Mouse (Mus musculus): ENCODE results near the gene Apba2. TPM values are rescaled to one million over a fixed set of nuclear protein-coding genes. Genes with fewer than 3 reads are reported as not detected.

Apba2 gene
- polyA plus RNA-seq, 1 experiment from 2014 or later, result 178 TPM

- 85% methylated on average over 3 of the region's 3 CpGs for WGBS
- H3K27me3 ChIP-seq (replicated peaks), result no peaks in the 10 kb centered on the region
- H3K36me3 ChIP-seq, result no peaks in the 10 kb centered on the region
- H3K4me1 ChIP-seq, result peaks cover 13% of the 10 kb centered on the region; the same call in 1 of the 2 replicates
- H3K4me2 ChIP-seq, result no peak overlapping the region
- H3K9ac ChIP-seq (replicated peaks), result no peak overlapping the region
- no peak overlapping the region for H3K27ac ChIP-seq (replicated peaks)
- H3K4me3 ChIP-seq (replicated peaks), result no peak overlapping the region
- no peak for ATAC-seq (ENCODE audit: low FRiP score)
- H3K9me3 ChIP-seq (replicated peaks), result no peaks in the 10 kb centered on the region
These were observed 162.1 kb downstream of the Apba2 start for GRCm38 (mm10) chr7:64663600-64663999.

- no peaks in the 10 kb centered on the region for H3K9me3 ChIP-seq (replicated peaks)
- peaks cover 3% of the 10 kb centered on the region; the same call in 1 of the 2 replicates for H3K4me1 ChIP-seq
- no peak overlapping the region for H3K4me2 ChIP-seq
- H3K9ac ChIP-seq (replicated peaks), result no peak overlapping the region
- WGBS, result 59% methylated on average over 7 of the region's 7 CpGs
- H3K36me3 ChIP-seq, result no peaks in the 10 kb centered on the region
- H3K27me3 ChIP-seq (replicated peaks), result no peaks in the 10 kb centered on the region
- no peak overlapping the region for H3K4me3 ChIP-seq (replicated peaks)
- ATAC-seq (ENCODE audit: low FRiP score), result no peak
- no peak overlapping the region for H3K27ac ChIP-seq (replicated peaks)
These were observed 163.6 kb downstream of the Apba2 start for GRCm38 (mm10) chr7:64665120-64665519.

DNA sequence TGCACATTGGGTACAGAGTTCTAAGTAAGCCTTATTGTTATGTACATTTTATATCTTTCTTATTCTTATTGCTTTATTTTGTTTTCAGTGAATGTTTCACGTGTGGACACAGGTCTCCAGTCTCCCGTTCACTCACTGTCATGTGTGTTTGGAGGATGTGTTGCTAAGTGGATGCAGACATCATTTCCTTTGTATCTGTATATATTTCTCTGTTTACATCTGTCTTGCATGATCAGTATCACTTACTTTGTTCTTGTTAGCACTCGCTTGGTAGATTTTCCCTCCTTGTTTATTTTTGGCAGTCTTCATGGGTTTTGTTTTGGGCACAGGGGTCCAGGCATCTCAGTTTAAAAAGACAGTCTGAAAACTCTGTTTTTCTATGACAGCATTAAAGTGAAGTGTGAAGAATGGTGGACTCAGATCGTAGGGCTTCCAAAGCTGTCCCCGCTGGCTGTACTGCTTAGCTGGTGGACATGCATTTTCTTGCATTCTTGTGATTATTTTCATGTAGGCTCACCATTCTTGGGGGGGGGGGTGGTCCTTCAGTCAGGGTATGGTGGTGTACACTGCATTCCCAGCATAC, 164.3 kb downstream of the Apba2 start:
- Histone ChIP-seq H3K9me3 (replicated peaks) (no peaks in the 10 kb centered on the region), H3K4me1 (peaks cover 3% of the 10 kb centered on the region; the same call in 1 of the 2 replicates), H3K27ac (replicated peaks) (no peak overlapping the region), H3K36me3 (no peaks in the 10 kb centered on the region), H3K4me2 (no peak overlapping the region), H3K9ac (replicated peaks) (no peak overlapping the region), H3K27me3 (replicated peaks) (no peaks in the 10 kb centered on the region), H3K4me3 (replicated peaks) (no peak overlapping the region)
- no peak for ATAC-seq (ENCODE audit: low FRiP score)
- WGBS, result 91% methylated on average over 5 of the region's 5 CpGs

- Histone ChIP-seq H3K9ac (replicated peaks) (no peak overlapping the region), H3K4me3 (replicated peaks) (no peak overlapping the region), H3K9me3 (replicated peaks) (no peaks in the 10 kb centered on the region), H3K4me2 (no peak overlapping the region), H3K27me3 (replicated peaks) (no peaks in the 10 kb centered on the region), H3K4me1 (peaks cover 3% of the 10 kb centered on the region; the same call in 1 of the 2 replicates), H3K27ac (replicated peaks) (no peak overlapping the region), H3K36me3 (no peaks in the 10 kb centered on the region)
- 95% methylated on average over 4 of the region's 4 CpGs for WGBS
- ATAC-seq (ENCODE audit: low FRiP score), result no peak
These were observed 166.5 kb downstream of the Apba2 start for GRCm38 (mm10) chr7:64667959-64668358.

DNA sequence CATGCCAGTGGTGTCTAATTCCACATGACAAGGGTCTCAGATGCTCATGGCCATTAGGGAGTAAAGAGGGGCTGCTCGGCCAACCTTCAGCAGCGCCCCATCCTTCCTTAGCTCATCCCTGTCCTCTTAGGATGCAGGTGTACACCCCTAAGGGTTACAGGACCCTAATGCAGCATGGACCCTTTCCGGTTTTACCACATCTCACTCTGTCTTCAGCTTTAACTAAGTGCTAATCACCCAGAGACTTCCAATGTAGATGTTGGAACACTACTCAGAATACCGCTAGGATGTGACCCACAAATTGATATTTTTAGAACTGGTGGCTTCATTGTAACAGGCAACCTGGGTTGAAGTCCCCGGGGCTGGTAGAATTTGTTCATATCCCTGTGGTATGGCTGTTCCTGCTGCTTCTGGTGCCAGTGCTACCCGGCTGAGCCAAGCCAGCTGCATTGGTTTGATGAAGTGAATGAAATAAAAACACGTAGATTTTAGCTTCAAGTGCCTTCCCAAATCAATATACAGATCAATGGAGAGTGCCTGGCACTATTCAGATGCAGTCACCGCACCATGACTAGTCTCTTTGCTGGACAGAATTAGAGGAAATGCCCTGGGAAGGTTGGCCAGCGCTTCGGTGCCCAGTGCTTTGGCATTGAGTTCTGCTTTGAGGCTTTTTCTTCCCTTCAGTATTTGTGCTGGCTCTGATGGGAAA, 178.4 kb downstream of the Apba2 start:
- Histone ChIP-seq H3K9me3 (replicated peaks) (no peaks in the 10 kb centered on the region), H3K27ac (replicated peaks) (no peak overlapping the region), H3K4me1 (peaks cover 5% of the 10 kb centered on the region; the same call in 1 of the 2 replicates), H3K9ac (replicated peaks) (no peak overlapping the region), H3K27me3 (replicated peaks) (no peaks in the 10 kb centered on the region), H3K4me3 (replicated peaks) (no peak overlapping the region), H3K36me3 (no peaks in the 10 kb centered on the region), H3K4me2 (no peak overlapping the region)
- no peak for ATAC-seq (ENCODE audit: low FRiP score)
- 87% methylated on average over 10 of the region's 10 CpGs for WGBS

GRCm38 (mm10) chr7:64684893-64685292, 183.4 kb downstream of the Apba2 start:
- no peaks in the 10 kb centered on the region for H3K27me3 ChIP-seq (replicated peaks)
- H3K9me3 ChIP-seq (replicated peaks), result no peaks in the 10 kb centered on the region
- peaks cover 19% of the 10 kb centered on the region for H3K4me1 ChIP-seq
- no peak overlapping the region for H3K9ac ChIP-seq (replicated peaks)
- no peak for ATAC-seq (ENCODE audit: low FRiP score)
- H3K27ac ChIP-seq (replicated peaks), result no peak overlapping the region
- WGBS, result 63% methylated on average over 4 of the region's 4 CpGs
- no peak overlapping the region for H3K4me2 ChIP-seq
- no peaks in the 10 kb centered on the region for H3K36me3 ChIP-seq
- no peak overlapping the region for H3K4me3 ChIP-seq (replicated peaks)

GRCm38 (mm10) chr7:64688115-64688817, 186.8 kb downstream of the Apba2 start:
- peak; percentile 74; the same call in 1 of the 2 replicates for ATAC-seq (ENCODE audit: low FRiP score)
- H3K27me3 ChIP-seq (replicated peaks), result no peaks in the 10 kb centered on the region
- H3K36me3 ChIP-seq, result no peaks in the 10 kb centered on the region
- peaks cover 19% of the 10 kb centered on the region for H3K4me1 ChIP-seq
- H3K9me3 ChIP-seq (replicated peaks), result no peaks in the 10 kb centered on the region
- H3K27ac ChIP-seq (replicated peaks), result peak overlapping the region; percentile 56
- H3K4me3 ChIP-seq (replicated peaks), result no peak overlapping the region
- H3K4me2 ChIP-seq, result peak overlapping the region; percentile 15; the same call in 1 of the 2 replicates
- H3K9ac ChIP-seq (replicated peaks), result no peak overlapping the region
- WGBS, result 17% methylated on average over 14 of the region's 14 CpGs

DNA sequence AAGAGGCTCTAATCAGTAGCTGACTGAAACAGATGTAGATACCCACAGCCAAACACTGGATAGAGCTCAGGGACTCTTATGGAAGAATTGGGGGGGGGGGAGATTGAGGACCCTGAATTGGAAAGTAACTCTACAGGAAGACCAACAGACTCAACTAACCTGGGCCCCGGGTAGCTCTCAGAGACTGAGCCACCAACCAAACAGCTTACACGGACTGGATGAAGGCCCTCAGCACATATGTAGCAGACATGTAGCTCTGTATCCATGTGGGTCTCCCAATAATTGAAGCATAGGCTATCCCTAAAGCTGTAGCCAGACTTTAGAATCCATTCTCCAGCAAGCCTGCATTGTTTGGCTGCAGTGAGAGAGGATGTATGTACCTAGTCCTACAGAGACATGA, 190.3 kb downstream of the Apba2 start:
- Histone ChIP-seq H3K4me1 (peaks cover 25% of the 10 kb centered on the region), H3K36me3 (no peaks in the 10 kb centered on the region; the same call in 1 of the 2 replicates), H3K4me3 (replicated peaks) (no peak overlapping the region), H3K9me3 (replicated peaks) (no peaks in the 10 kb centered on the region), H3K27ac (replicated peaks) (no peak overlapping the region), H3K4me2 (no peak overlapping the region), H3K9ac (replicated peaks) (no peak overlapping the region), H3K27me3 (replicated peaks) (no peaks in the 10 kb centered on the region)
- 96% methylated on average over 2 of the region's 2 CpGs for WGBS
- no peak for ATAC-seq (ENCODE audit: low FRiP score)

DNA sequence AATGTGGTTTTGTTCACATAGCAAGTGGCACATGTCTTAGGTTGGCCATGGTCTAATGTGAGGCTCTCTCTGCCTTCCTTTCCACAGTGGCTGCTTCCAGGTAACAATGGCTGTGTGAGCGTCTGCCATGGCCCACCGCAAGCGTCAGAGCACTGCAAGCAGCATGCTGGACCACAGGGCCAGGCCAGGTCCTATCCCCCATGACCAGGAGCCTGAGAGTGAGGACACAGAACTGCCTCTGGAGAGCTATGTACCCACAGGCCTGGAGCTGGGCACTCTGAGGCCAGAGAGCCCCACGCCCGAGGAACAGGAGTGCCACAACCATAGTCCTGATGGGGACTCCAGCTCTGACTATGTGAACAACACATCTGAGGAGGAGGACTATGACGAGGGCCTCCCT, 193.4 kb downstream of the Apba2 start:
- no peaks in the 10 kb centered on the region for H3K9me3 ChIP-seq (replicated peaks)
- no peak overlapping the region for H3K4me2 ChIP-seq
- H3K9ac ChIP-seq (replicated peaks), result no peak overlapping the region
- 93% methylated on average over 6 of the region's 6 CpGs for WGBS
- H3K36me3 ChIP-seq, result no peaks in the 10 kb centered on the region; the same call in 1 of the 2 replicates
- peaks cover 40% of the 10 kb centered on the region for H3K4me1 ChIP-seq
- H3K27ac ChIP-seq (replicated peaks), result no peak overlapping the region
- H3K27me3 ChIP-seq (replicated peaks), result no peaks in the 10 kb centered on the region
- ATAC-seq (ENCODE audit: low FRiP score), result no peak
- no peak overlapping the region for H3K4me3 ChIP-seq (replicated peaks)

DNA sequence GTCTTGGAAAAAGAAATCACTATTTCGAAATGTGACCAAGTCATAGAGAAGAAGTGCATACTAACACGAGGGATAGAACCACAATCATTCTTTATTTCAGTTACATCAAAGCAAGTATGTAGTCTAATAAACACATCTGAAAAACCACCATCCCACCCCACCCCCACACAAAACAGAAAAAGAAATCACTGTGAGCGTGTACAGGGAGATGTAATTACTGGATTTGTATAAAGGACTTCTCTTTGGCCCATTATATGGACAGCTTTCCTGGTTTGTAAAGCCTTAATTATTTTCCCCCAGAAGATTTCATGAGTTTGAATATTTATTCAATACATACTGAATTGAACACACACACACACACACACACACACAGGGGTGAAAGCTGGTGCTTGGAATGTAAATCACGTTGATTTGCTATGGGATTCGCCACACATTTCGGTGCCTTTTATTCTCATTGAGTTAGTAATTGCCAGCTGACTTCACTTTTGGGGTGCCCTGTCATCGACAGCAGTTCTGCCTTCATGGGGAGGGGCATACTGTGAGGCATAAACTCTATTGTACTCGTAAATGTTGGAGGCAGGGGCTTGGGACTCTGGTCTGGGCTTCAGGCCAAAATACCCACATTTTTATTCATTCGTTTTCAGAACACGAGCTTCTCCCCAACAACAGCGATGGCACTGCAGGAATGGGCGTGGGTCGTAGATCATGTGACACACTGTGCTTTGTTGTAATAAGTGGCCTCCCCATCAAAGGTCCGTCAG, 195.2 kb downstream of the Apba2 start:
- Histone ChIP-seq H3K4me2 (peak overlapping the region; percentile 22; the same call in 1 of the 2 replicates), H3K4me1 (peaks cover 48% of the 10 kb centered on the region), H3K4me3 (replicated peaks) (no peak overlapping the region), H3K9me3 (replicated peaks) (no peaks in the 10 kb centered on the region), H3K9ac (replicated peaks) (no peak overlapping the region), H3K27me3 (replicated peaks) (no peaks in the 10 kb centered on the region), H3K27ac (replicated peaks) (peak overlapping the region; percentile 60), H3K36me3 (no peaks in the 10 kb centered on the region; the same call in 1 of the 2 replicates)
- peak; percentile 48; the same call in 1 of the 2 replicates for ATAC-seq (ENCODE audit: low FRiP score)
- WGBS, result 29% methylated on average over 14 of the region's 14 CpGs

- H3K4me2 ChIP-seq, result no peak overlapping the region
- 27% methylated on average over 6 of the region's 6 CpGs for WGBS
- peak overlapping the region; percentile 60; the same call in 1 of the 2 replicates for H3K27ac ChIP-seq (replicated peaks)
- H3K9me3 ChIP-seq (replicated peaks), result no peaks in the 10 kb centered on the region
- no peaks in the 10 kb centered on the region; the same call in 1 of the 2 replicates for H3K36me3 ChIP-seq
- no peaks in the 10 kb centered on the region for H3K27me3 ChIP-seq (replicated peaks)
- H3K9ac ChIP-seq (replicated peaks), result no peak overlapping the region
- no peak overlapping the region for H3K4me3 ChIP-seq (replicated peaks)
- peaks cover 50% of the 10 kb centered on the region for H3K4me1 ChIP-seq
- ATAC-seq (ENCODE audit: low FRiP score), result peak; percentile 42
These were observed 196.4 kb downstream of the Apba2 start for GRCm38 (mm10) chr7:64697791-64698337.

All from neural tube, embryonic 15.5 days (tissue).